Mouse (Mus musculus) midbrain, embryonic 16.5 days (tissue): ENCODE measurements at regions not wholly inside any gene's neighbourhood (a gene's known extent, or its start where the extent isn't known, plus 50 kb on each side); places are given as distances from the start of the nearest gene placed in this dataset.

Source experiments
- ATAC-seq: fragments of 200-750 bp; cut with Nextera tagmentation; 2 replicates; pipeline ENCODE4 v1.8.0; 2017; ENCODE audit warnings: moderate TSS enrichment
- H3K27ac ChIP-seq: fragments of 300-500 bp; sonication (generic); 2 replicates; pipeline ENCODE4 v1.5.1; 2014; ENCODE audit warnings: mild to moderate bottlenecking, low read length, mixed read lengths
- H3K27me3 ChIP-seq: fragments of 300-500 bp; sonication (generic); 2 replicates; pipeline ENCODE4 v1.6.1; 2014; ENCODE audit warnings: low read depth, low read length, mixed read lengths; ENCODE audit not compliant: control insufficient read depth, insufficient read depth
- H3K36me3 ChIP-seq: fragments of 300-500 bp; sonication (generic); 2 replicates; pipeline ENCODE4 v1.6.1; 2014; ENCODE audit warnings: mild to moderate bottlenecking, low read length, moderate library complexity, mixed read lengths; ENCODE audit not compliant: control insufficient read depth, insufficient read depth
- H3K4me1 ChIP-seq: fragments of 300-500 bp; sonication (generic); 2 replicates; pipeline ENCODE4 v1.6.1; 2014; ENCODE audit warnings: mild to moderate bottlenecking, low read length, mixed read lengths; ENCODE audit not compliant: control insufficient read depth, insufficient read depth
- H3K4me2 ChIP-seq: fragments of 300-500 bp; sonication (generic); 2 replicates; pipeline ENCODE4 v1.6.1; 2014; ENCODE audit warnings: mild to moderate bottlenecking, low read length, mixed read lengths
- H3K4me3 ChIP-seq: fragments of 300-500 bp; sonication (generic); 2 replicates; pipeline ENCODE4 v1.5.1; 2014; ENCODE audit warnings: low read depth, mild to moderate bottlenecking, low read length, moderate library complexity, mixed read lengths
- H3K9ac ChIP-seq: fragments of 300-500 bp; sonication (generic); 2 replicates; pipeline ENCODE4 v1.6.1; 2014; ENCODE audit warnings: low read depth, low read length, mixed read lengths
- H3K9me3 ChIP-seq: fragments of 300-500 bp; sonication (generic); replicated peaks from 2 replicates; pipeline ENCODE4 v1.6.1; 2014; ENCODE audit warnings: mild to moderate bottlenecking, low read length, mixed read lengths; ENCODE audit not compliant: control insufficient read depth, poor library complexity, severe bottlenecking
- WGBS: fragments of 180-500 bp; shearing (Covaris S2); extraction: QIAGEN DNeasy Blood & Tissue Kit; methylation state at CpG from one replicate; pipeline ENCODE4 v1.1.7; 2014; 5-methylcytosine and 5-hydroxymethylcytosine counted together

DNA sequence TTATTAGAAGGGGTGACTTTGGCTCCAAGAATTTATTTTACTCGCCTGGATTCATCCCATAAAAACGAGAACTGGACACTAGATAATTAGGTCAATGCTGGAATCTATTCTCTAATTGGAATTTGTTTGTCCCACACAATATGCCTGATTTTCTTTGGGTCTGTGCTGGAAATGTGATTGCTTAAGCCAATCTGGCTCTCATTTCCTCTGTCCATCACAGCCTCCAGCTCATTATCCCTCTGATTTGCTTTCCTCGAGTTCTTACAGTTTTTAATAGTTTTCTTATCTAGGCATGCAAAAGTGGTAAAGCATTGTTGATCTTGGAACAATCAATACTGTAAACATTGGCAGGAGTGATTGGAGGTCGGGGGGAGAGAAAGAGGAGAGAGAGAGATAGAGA is 453.9 kb upstream of the Slc30a5 start:
- no peak for ATAC-seq
- 59% methylated on average over 4 of the region's 4 CpGs for WGBS

DNA sequence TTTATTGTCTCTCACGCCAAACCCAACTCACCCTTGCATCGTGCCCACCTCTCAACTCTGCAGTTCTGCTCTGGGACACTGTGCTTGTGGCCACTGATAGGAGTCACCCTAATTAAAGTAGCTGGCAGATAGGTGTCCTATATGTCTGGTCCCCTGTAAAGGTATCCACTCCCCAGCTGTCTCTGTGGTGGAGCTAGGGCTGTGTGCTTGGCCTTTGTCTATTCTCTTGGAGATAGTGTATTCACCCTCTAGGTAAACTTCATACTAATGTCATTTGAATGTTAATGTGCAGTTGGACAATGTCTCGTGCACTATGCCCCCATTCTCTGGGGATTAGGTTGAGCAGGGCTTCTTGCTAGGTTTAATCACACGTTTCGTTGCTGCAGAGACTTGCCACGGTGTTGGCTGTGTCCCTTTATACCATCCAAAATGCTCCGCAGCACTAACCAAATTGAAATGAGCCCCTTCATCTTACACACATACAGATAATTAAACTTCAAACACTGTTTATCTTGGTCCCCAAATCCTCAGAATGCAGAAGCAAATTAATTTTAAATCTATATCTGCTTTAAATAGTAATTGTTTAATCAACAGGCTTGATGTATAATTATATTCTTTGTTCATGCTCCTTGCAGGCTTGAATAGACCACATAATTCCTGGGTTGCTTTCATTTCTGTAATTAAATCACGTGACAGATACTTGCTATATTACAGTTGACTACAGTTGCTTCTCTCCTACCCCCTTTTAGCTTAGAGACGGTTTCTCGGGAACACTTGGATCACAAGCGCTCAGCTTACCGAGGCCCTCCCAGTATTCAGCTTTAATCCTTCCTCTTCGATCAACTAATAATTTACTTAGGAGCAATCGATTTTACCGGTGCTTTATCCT is 453.0 kb upstream of the Slc30a5 start:
- peak; percentile 84 for ATAC-seq
- H3K9me3 ChIP-seq, result no peaks in the 10 kb centered on the region
- no peak overlapping the region for H3K27ac ChIP-seq
- H3K36me3 ChIP-seq, result no peaks in the 10 kb centered on the region
- H3K27me3 ChIP-seq, result no peaks in the 10 kb centered on the region; the same call in 1 of the 2 replicates
- no peak overlapping the region for H3K4me2 ChIP-seq
- H3K4me1 ChIP-seq, result no peaks in the 10 kb centered on the region
- H3K9ac ChIP-seq, result no peak overlapping the region
- 42% methylated on average over 15 of the region's 15 CpGs for WGBS
- H3K4me3 ChIP-seq, result no peak overlapping the region

More for the DNA sequence above, 453.9 kb upstream of the Slc30a5 start:
- Histone ChIP-seq H3K9me3 (no peaks in the 10 kb centered on the region), H3K4me1 (no peaks in the 10 kb centered on the region), H3K4me3 (no peak overlapping the region), H3K9ac (no peak overlapping the region), H3K27ac (no peak overlapping the region), H3K36me3 (no peaks in the 10 kb centered on the region), H3K4me2 (no peak overlapping the region), H3K27me3 (no peaks in the 10 kb centered on the region; the same call in 1 of the 2 replicates)

DNA sequence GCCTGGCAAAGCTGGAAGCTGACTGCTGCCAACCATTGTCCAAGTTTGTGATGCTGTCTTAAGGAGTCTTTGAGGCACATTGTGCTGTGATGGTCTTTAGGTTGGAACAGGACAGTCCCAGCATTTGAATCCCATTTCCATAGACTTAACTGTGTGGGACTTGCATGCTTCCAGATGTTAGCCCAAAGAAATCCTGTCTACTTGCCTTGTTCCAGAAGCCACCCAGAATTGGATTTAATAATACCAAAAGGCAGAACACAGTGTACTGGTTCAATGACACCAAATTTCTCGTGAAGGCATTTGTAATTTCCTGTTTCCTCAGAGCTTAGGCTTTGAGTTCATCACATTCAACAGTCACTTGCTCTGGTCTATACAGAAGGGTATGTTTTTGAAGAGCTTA is 444.9 kb upstream of the Slc30a5 start:
- H3K4me3 ChIP-seq, result no peak overlapping the region

DNA sequence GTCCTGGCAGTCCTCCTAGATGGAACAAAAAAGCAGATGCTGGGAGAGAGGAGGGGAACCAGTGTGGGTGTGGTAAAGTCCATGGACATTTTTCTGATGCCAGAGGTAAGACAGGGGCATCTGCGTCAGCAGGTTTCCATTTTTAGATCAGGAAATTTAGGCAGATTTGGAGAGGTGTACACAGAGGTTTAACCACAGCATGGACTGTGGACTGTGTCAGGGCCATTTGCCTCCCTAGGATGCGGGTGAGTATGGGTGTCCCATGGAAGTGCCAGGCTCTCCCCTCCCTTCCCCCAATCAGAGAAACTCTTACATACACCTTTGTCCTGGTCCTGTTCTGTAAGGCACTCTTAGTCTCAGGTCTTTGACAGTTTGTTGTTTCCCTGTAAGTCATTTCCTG is 443.5 kb upstream of the Slc30a5 start:
- Histone ChIP-seq H3K36me3 (no peaks in the 10 kb centered on the region), H3K4me2 (no peak overlapping the region), H3K4me1 (no peaks in the 10 kb centered on the region), H3K4me3 (no peak overlapping the region), H3K27ac (no peak overlapping the region), H3K27me3 (no peaks in the 10 kb centered on the region), H3K9me3 (no peaks in the 10 kb centered on the region), H3K9ac (no peak overlapping the region)
- 93% methylated on average over 2 of the region's 2 CpGs for WGBS
- ATAC-seq, result no peak

More for the DNA sequence above, 444.9 kb upstream of the Slc30a5 start:
- Histone ChIP-seq H3K4me1 (no peaks in the 10 kb centered on the region), H3K9me3 (no peaks in the 10 kb centered on the region), H3K36me3 (no peaks in the 10 kb centered on the region), H3K9ac (no peak overlapping the region), H3K4me2 (no peak overlapping the region), H3K27me3 (no peaks in the 10 kb centered on the region), H3K27ac (no peak overlapping the region)
- ATAC-seq, result no peak
- WGBS, result 92% methylated on average over 1 of the region's 1 CpGs

DNA sequence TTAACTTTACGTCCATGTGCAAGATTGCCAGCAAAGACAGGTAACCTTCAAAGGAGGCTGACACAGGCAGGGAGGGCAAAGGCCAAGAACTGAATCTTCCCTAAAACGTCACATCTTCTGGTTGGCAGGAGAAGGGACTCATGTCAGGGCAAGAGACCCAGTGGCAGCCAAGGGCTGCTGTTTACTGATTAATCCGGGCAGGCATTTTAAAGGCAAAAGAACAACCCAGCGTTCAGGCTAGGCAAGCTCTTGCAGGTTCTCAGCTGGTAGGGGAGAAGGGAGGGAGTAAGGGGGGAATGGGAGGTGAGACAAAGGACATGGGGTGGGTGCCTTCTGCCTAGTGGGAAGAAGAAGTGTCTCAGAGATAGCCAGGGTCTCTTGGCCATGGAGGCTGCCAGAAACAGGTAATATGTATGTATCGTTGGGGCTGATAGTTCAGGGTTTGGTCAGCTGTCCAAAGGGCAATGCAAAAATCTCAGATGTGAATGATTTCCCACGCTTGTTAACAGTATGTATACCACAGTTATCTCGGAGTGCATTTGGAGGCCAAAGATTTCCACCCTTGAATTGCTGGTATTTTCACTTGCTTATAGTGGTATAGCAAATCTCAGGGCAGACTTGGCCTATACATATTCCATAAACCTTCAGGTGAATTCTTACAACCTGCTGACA is 441.4 kb upstream of the Slc30a5 start:
- no peak for ATAC-seq
- H3K4me1 ChIP-seq, result no peaks in the 10 kb centered on the region
- H3K9me3 ChIP-seq, result no peaks in the 10 kb centered on the region
- H3K27me3 ChIP-seq, result no peaks in the 10 kb centered on the region
- no peak overlapping the region for H3K4me3 ChIP-seq
- WGBS, result 70% methylated on average over 7 of the region's 7 CpGs
- no peak overlapping the region for H3K4me2 ChIP-seq
- no peak overlapping the region for H3K27ac ChIP-seq
- H3K36me3 ChIP-seq, result no peaks in the 10 kb centered on the region
- no peak overlapping the region for H3K9ac ChIP-seq

DNA sequence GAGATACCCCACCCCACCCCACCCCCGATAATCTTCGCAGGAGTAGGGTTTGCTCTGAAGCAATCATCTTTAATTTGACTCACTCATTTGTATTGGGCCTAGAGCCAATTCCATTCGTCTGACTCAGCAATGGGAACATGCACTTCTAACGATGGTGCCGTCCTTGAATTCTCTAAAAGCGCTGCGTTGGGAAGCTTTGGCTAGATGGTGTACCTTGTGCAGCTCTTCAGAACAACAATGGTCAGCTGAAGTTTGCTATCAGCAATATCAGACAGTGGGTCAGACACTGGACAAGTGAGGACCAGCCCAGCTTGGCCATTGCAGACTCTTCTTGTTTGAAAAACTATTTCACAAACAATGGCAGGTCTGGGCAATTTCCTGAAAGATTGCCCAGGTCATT is 440.1 kb upstream of the Slc30a5 start:
- no peak overlapping the region for H3K4me2 ChIP-seq
- H3K27ac ChIP-seq, result no peak overlapping the region
- WGBS, result 89% methylated on average over 7 of the region's 7 CpGs
- H3K27me3 ChIP-seq, result no peaks in the 10 kb centered on the region
- ATAC-seq, result no peak
- H3K36me3 ChIP-seq, result no peaks in the 10 kb centered on the region
- H3K9ac ChIP-seq, result no peak overlapping the region
- H3K4me3 ChIP-seq, result no peak overlapping the region
- no peaks in the 10 kb centered on the region for H3K4me1 ChIP-seq
- no peaks in the 10 kb centered on the region for H3K9me3 ChIP-seq

DNA sequence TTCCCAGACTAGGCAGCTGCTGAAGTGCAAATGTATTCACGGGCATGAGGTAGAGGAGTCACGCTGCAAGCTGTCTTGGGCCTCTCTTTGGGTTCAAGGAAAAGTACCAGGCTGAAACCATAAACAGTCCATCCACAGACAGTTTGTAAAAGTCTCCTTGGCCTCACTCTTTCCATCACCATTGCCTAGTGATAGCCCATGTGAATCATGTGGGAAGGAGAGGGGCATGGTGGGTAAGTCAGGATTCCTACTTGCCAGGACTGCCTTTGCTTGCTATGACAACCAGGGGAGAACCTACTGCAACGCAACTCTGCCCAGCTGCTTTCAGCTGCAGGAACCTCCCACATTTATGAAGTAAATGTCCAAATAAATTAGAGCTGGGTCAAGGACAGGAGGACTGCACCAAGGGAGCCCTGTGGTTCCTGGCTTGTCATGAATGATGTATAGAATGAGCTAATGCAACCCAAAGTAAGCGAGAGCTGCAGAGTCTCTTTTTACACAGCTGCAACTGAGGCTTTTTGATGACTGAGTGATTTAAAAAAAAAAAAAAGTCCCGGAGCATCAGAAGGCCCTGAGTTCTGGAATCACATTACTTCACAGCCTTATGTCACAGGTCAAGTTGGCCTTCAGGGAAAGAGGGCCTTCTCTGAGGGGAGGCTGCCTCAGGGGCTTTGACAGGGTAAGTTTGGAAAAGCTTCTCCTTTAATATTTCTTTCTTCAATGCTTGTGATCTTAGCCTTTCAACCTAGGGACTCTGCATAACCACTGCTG is 420.7 kb upstream of the Slc30a5 start:
- no peaks in the 10 kb centered on the region for H3K4me1 ChIP-seq
- no peaks in the 10 kb centered on the region for H3K9me3 ChIP-seq
- no peaks in the 10 kb centered on the region for H3K27me3 ChIP-seq
- no peaks in the 10 kb centered on the region for H3K36me3 ChIP-seq
- no peak overlapping the region for H3K9ac ChIP-seq
- ATAC-seq, result no peak
- WGBS, result 71% methylated on average over 5 of the region's 5 CpGs
- H3K4me2 ChIP-seq, result no peak overlapping the region
- no peak overlapping the region for H3K4me3 ChIP-seq
- H3K27ac ChIP-seq, result no peak overlapping the region

DNA sequence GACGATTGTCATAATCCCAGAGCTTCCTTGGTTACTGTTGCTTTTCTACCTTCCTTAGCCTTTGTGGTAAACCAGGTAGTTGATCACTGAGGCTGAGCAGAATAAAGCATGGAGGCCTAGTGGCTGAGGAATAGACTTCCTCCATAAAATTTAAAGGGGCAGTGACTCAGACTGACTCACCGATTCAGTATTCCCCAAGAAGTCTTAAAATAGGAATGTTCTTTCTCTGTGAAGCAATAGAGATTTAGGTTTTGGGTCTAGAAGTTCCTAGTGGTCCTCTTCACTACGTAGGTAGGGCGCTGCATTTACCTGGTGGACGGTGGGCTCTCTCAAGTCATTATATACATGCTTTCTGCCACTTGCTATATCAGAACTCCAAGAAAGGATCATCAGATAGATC is 416.1 kb upstream of the Slc30a5 start:
- Histone ChIP-seq H3K4me3 (no peak overlapping the region), H3K4me2 (no peak overlapping the region), H3K36me3 (no peaks in the 10 kb centered on the region), H3K9ac (no peak overlapping the region), H3K9me3 (no peaks in the 10 kb centered on the region), H3K27me3 (no peaks in the 10 kb centered on the region), H3K27ac (no peak overlapping the region), H3K4me1 (no peaks in the 10 kb centered on the region)
- 95% methylated on average over 5 of the region's 5 CpGs for WGBS
- ATAC-seq, result no peak

DNA sequence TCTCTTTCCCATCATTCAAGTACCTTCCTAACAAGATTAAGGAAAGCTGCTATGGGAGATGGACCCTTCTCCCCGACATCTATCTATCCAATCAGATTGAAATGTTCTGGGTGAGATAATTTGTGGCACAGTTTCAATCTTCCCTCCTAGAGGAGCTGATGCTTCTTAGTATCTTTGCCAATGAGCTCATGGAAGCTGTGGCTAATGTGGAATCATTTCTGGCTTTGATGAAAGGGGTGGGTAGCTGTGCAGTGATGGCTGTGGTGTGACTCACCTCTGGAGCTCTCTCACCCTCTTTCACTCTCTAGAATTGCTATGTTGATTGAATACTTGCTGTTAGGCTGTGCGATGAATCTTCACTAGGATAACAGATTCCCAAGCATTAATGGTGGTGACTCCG is 411.1 kb upstream of the Slc30a5 start:
- Histone ChIP-seq H3K4me1 (no peaks in the 10 kb centered on the region), H3K27me3 (no peaks in the 10 kb centered on the region), H3K36me3 (no peaks in the 10 kb centered on the region), H3K4me2 (no peak overlapping the region), H3K9ac (no peak overlapping the region), H3K9me3 (no peaks in the 10 kb centered on the region), H3K4me3 (no peak overlapping the region), H3K27ac (no peak overlapping the region)
- ATAC-seq, result no peak
- 94% methylated on average over 3 of the region's 3 CpGs for WGBS
